Mouse (Mus musculus) lung, embryonic 15.5 days (tissue): ENCODE data around the gene Ift140. TPM values are rescaled to one million over a fixed set of nuclear protein-coding genes. Genes with fewer than 3 reads are reported as not detected.

Experiments used
- ATAC-seq: fragments of 200-750 bp; cut with Nextera tagmentation; 2 replicates; pipeline ENCODE4 v1.8.0; 2017; ENCODE audit warnings: moderate number of reproducible peaks, borderline replicate concordance; ENCODE audit not compliant: low FRiP score, low TSS enrichment; ENCODE audit errors: extremely low read depth
- H3K27ac ChIP-seq: fragments of 300-500 bp; sonication (generic); 2 replicates; pipeline ENCODE4 v1.5.1; 2015; ENCODE audit warnings: moderate library complexity, mild to moderate bottlenecking, inconsistent platforms
- H3K27me3 ChIP-seq: fragments of 300-500 bp; sonication (generic); 2 replicates; pipeline ENCODE4 v1.6.1; 2015; ENCODE audit warnings: inconsistent platforms
- H3K36me3 ChIP-seq: fragments of 300-500 bp; sonication (generic); 2 replicates; pipeline ENCODE4 v1.6.1; 2015; ENCODE audit warnings: inconsistent platforms
- H3K4me1 ChIP-seq: fragments of 300-500 bp; sonication (generic); 2 replicates; pipeline ENCODE4 v1.6.1; 2015; ENCODE audit warnings: inconsistent platforms
- H3K4me2 ChIP-seq: fragments of 300-500 bp; sonication (generic); 2 replicates; pipeline ENCODE4 v1.6.1; 2015; ENCODE audit warnings: inconsistent platforms, mild to moderate bottlenecking, moderate library complexity
- H3K4me3 ChIP-seq: fragments of 300-500 bp; sonication (generic); 2 replicates; pipeline ENCODE4 v1.5.1; 2015; ENCODE audit warnings: mild to moderate bottlenecking, inconsistent platforms
- H3K9ac ChIP-seq: fragments of 300-500 bp; sonication (generic); 2 replicates; pipeline ENCODE4 v1.6.1; 2015; ENCODE audit warnings: inconsistent platforms
- H3K9me3 ChIP-seq: fragments of 300-500 bp; sonication (generic); 2 replicates; pipeline ENCODE4 v1.6.1; 2016; ENCODE audit warnings: inconsistent platforms
- WGBS: fragments of 180-500 bp; shearing (Covaris S2); methylation state at CpG from one replicate; pipeline ENCODE4 v1.1.7; 2015; 5-methylcytosine and 5-hydroxymethylcytosine counted together
- polyA plus RNA-seq: library from polyadenylated mRNA; unstranded; fragments of >200 nt; fragmentation: Nextera tagmentation; extraction: Ambion mirVana; gene quantifications from 2 replicates; pipeline ENCODE4 v1.2.1, GENCODE M21; 2015

Ift140 gene
- polyA plus RNA-seq, 1 experiment from 2014 or later: 17.0 TPM

- Histone ChIP-seq H3K9me3 (no peaks in the 10 kb centered on the region), H3K4me1 (peaks cover 59% of the 10 kb centered on the region), H3K36me3 (no peaks in the 10 kb centered on the region), H3K4me2 (peak overlapping the region; percentile 61), H3K27me3 (no peaks in the 10 kb centered on the region), H3K27ac (peak overlapping the region; percentile 97), H3K9ac (peak overlapping the region; percentile 66), H3K4me3 (peak overlapping the region; percentile 44)
- 63% methylated on average over 13 of the region's 13 CpGs for WGBS
- no peak for ATAC-seq
These were observed 64.3 kb downstream of the Ift140 start for GRCm38 (mm10) chr17:25080210-25080609.

- H3K4me2 ChIP-seq: peak overlapping the region; percentile 61
- peak overlapping the region; percentile 97 for H3K27ac ChIP-seq
- ATAC-seq: 0 out of 2 replicates have a peak, but pooled peaks have one; percentile 9
- no peaks in the 10 kb centered on the region for H3K27me3 ChIP-seq
- no peaks in the 10 kb centered on the region for H3K36me3 ChIP-seq
- H3K9ac ChIP-seq: peak overlapping the region; percentile 66
- peak overlapping the region; percentile 44 for H3K4me3 ChIP-seq
- peaks cover 59% of the 10 kb centered on the region for H3K4me1 ChIP-seq
- H3K9me3 ChIP-seq: no peaks in the 10 kb centered on the region
- WGBS: 39% methylated on average over 11 of the region's 11 CpGs
These were observed 65.1 kb downstream of the Ift140 start for GRCm38 (mm10) chr17:25080960-25081381.

DNA sequence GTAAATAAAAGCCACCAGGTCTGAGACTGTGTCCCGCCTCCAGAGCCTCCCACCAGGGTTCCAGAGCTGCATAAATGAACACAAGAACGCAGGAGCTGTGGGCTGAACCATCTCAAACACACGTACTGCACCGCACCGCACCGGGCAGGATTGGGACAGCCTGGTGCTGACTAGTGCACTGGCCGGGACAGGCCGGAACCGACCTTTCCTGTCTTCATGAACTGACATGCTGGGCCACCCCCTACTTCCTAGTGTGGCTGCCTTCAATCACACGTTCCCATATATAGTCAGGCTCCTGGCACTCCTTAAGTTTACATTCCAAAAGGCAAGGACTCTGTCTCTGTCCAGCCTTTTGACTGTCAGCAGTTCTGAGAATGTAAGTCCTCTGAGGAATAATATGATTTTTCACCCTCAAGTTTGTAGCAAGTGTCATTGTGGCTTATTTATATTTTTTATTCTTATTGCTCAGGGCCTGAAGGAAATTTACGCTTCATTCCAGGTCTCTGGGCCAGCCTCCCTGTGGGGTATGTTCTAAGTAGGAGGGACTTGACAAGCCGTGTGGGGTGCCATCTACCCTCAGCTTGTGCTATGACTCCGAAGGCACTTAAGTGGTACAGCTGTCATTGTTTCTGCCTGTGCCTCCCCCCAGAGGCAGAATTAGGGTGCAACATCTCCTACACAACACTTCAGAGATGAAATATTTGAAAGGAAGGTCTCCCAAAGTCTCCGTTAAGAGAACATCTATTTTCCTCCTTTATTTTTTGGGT lies 66.4 kb downstream of the Ift140 start:
- no peaks in the 10 kb centered on the region for H3K36me3 ChIP-seq
- peak overlapping the region; percentile 97 for H3K27ac ChIP-seq
- H3K4me1 ChIP-seq: peaks cover 50% of the 10 kb centered on the region
- H3K4me3 ChIP-seq: peak overlapping the region; percentile 44; the same call in 1 of the 2 replicates
- H3K4me2 ChIP-seq: peak overlapping the region; percentile 61
- H3K9ac ChIP-seq: no peak overlapping the region
- peak; percentile 83 for ATAC-seq
- WGBS: 30% methylated on average over 14 of the region's 14 CpGs
- H3K27me3 ChIP-seq: no peaks in the 10 kb centered on the region
- no peaks in the 10 kb centered on the region for H3K9me3 ChIP-seq

- Histone ChIP-seq H3K9ac (no peak overlapping the region), H3K4me1 (peaks cover 44% of the 10 kb centered on the region)
- 34% methylated on average over 3 of the region's 3 CpGs for WGBS
These were observed 67.0 kb downstream of the Ift140 start for GRCm38 (mm10) chr17:25082887-25083286.

DNA sequence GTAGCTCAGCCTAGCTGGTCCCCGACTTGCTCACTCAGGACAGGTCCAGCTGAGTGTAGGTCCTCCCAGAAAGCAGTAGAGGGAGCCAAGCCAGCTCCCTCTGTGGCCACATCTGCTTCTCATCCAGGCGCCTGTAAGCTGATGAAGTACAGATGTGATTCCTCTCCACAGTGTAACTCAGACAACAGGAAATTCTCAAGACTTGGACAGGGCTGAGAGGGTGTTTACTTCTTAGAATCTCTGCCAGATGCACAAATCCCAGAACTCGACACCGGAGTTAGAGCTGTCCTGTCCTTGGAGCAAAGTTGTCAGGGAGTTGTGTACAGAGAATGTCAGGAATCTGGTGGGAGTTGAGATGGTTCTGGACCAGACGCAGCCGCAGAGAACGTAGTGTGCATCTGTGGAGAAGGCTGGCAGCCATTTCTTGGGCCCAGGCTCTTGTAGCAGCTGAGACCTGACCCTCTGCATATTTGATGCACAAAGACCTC lies 67.6 kb downstream of the Ift140 start, which contains the start of gene Tmem204:
Tmem204 (minus strand) TSS at position 148 of the 488 bp plus-strand sequence.
- H3K27ac ChIP-seq: peak within 1 kb of the TSS; percentile 97
- peak; percentile 83 for ATAC-seq
- H3K4me2 ChIP-seq: peak within 1 kb of the TSS; percentile 61
- no peaks in the 10 kb centered on the region for H3K36me3 ChIP-seq
- no peaks in the 10 kb centered on the region for H3K9me3 ChIP-seq
- peaks cover 41% of the 10 kb centered on the region for H3K4me1 ChIP-seq
- no peak within 1 kb of the TSS for H3K4me3 ChIP-seq
- WGBS: 19% methylated on average over 7 of the region's 7 CpGs
- H3K27me3 ChIP-seq: no peaks in the 10 kb centered on the region
- no peak within 1 kb of the TSS for H3K9ac ChIP-seq

More at GRCm38 (mm10) chr17:25082887-25083286, 67.0 kb downstream of the Ift140 start:
- no peak for ATAC-seq
- no peaks in the 10 kb centered on the region for H3K9me3 ChIP-seq
- H3K36me3 ChIP-seq: no peaks in the 10 kb centered on the region
- H3K4me3 ChIP-seq: no peak overlapping the region
- H3K27me3 ChIP-seq: no peaks in the 10 kb centered on the region
- H3K27ac ChIP-seq: peak overlapping the region; percentile 97
- H3K4me2 ChIP-seq: peak overlapping the region; percentile 61

- no peaks in the 10 kb centered on the region for H3K36me3 ChIP-seq
- peaks cover 38% of the 10 kb centered on the region for H3K4me1 ChIP-seq
- 72% methylated on average over 13 of the region's 13 CpGs for WGBS
- no peaks in the 10 kb centered on the region for H3K9me3 ChIP-seq
- H3K4me3 ChIP-seq: no peak overlapping the region
- no peak overlapping the region for H3K9ac ChIP-seq
- H3K27ac ChIP-seq: peak overlapping the region; percentile 97
- no peaks in the 10 kb centered on the region for H3K27me3 ChIP-seq
- no peak overlapping the region for H3K4me2 ChIP-seq
- no peak for ATAC-seq
These were observed 69.0 kb downstream of the Ift140 start for GRCm38 (mm10) chr17:25084835-25085385.

DNA sequence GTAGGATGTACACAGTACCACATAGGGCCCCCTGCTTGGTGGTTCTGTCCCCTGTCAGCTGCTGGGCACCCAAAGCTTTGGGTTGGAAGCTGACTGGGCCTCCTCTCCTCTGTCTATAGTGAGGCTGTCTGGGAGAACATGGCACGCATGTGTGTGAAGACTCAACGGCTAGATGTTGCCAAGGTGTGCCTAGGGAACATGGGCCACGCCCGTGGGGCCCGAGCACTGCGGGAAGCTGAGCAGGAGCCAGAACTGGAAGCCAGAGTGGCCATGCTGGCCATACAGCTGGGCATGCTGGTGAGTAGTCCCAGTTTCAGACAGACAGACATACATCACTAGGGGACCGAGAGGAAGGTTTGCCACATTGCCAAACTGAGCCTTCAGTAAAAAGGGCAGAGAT lies 70.8 kb downstream of the Ift140 start:
- H3K4me1 ChIP-seq: peaks cover 32% of the 10 kb centered on the region
- no peak overlapping the region for H3K9ac ChIP-seq
- no peaks in the 10 kb centered on the region for H3K9me3 ChIP-seq
- no peak overlapping the region for H3K4me2 ChIP-seq
- H3K27ac ChIP-seq: no peak overlapping the region
- no peaks in the 10 kb centered on the region for H3K27me3 ChIP-seq
- 76% methylated on average over 7 of the region's 7 CpGs for WGBS
- no peaks in the 10 kb centered on the region for H3K36me3 ChIP-seq
- ATAC-seq: no peak
- no peak overlapping the region for H3K4me3 ChIP-seq

DNA sequence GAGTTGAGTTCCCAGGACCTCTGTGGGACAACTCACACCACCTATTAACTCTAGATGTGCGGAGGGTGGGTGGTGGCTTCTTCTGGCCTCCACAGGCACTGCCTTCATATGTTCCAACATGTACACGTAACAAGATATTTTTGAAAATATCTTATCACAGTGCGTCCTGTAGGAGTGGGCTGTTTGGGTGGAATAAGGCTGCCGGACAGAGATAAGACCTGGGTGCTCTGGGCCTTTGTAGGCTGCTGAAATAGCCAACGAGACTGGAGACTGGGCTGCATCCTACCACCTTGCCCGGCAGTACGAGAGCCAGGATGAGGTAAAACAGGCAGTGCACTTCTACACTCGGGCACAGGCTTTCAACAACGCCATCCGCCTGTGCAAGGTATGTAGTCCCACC lies 73.3 kb downstream of the Ift140 start:
- no peaks in the 10 kb centered on the region for H3K27me3 ChIP-seq
- no peak overlapping the region for H3K4me2 ChIP-seq
- peak; percentile 10; the same call in 1 of the 2 replicates for ATAC-seq
- H3K36me3 ChIP-seq: peaks cover 6% of the 10 kb centered on the region; the same call in 1 of the 2 replicates
- peaks cover 10% of the 10 kb centered on the region for H3K4me1 ChIP-seq
- no peak overlapping the region for H3K9ac ChIP-seq
- H3K9me3 ChIP-seq: no peaks in the 10 kb centered on the region
- 82% methylated on average over 10 of the region's 10 CpGs for WGBS
- H3K4me3 ChIP-seq: no peak overlapping the region
- no peak overlapping the region for H3K27ac ChIP-seq

GRCm38 (mm10) chr17:25090450-25090849 lies 74.6 kb downstream of the Ift140 start:
- WGBS: 91% methylated on average over 10 of the region's 10 CpGs
- no peak overlapping the region for H3K4me3 ChIP-seq
- no peaks in the 10 kb centered on the region for H3K4me1 ChIP-seq
- peaks cover 6% of the 10 kb centered on the region; the same call in 1 of the 2 replicates for H3K36me3 ChIP-seq
- no peak overlapping the region for H3K4me2 ChIP-seq
- no peak overlapping the region for H3K27ac ChIP-seq
- H3K9me3 ChIP-seq: no peaks in the 10 kb centered on the region
- no peaks in the 10 kb centered on the region for H3K27me3 ChIP-seq
- H3K9ac ChIP-seq: no peak overlapping the region
- no peak for ATAC-seq

- Histone ChIP-seq H3K4me1 (no peaks in the 10 kb centered on the region), H3K27me3 (no peaks in the 10 kb centered on the region), H3K27ac (no peak overlapping the region), H3K36me3 (peaks cover 42% of the 10 kb centered on the region), H3K4me3 (no peak overlapping the region), H3K4me2 (no peak overlapping the region), H3K9ac (no peak overlapping the region), H3K9me3 (no peaks in the 10 kb centered on the region)
- WGBS: 83% methylated on average over 2 of the region's 2 CpGs
- ATAC-seq: no peak
These were observed 80.3 kb downstream of the Ift140 start for GRCm38 (mm10) chr17:25096221-25096620.

DNA sequence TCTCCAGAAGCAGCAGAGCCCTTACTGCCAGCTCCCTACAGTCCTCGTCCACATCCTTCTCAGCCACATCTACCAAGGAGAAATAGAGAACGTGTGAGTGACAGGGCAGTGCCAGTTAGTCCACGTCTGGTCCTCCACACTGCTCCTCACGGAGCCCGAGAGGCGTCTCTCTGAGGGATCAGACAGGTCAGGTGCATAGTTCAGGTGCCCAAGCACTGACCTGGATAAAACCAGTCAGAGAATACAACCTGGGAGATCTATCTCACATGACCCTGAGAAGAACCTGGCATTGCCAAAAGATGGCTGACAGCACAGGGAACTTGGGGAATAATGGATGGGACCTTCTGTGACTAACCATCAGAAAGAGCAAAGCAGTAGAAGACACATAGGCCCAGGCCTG lies 84.2 kb downstream of the Ift140 start:
- H3K27me3 ChIP-seq: no peaks in the 10 kb centered on the region
- no peaks in the 10 kb centered on the region for H3K4me1 ChIP-seq
- 89% methylated on average over 6 of the region's 6 CpGs for WGBS
- peaks cover 72% of the 10 kb centered on the region for H3K36me3 ChIP-seq
- no peaks in the 10 kb centered on the region for H3K9me3 ChIP-seq
- no peak for ATAC-seq
- H3K4me3 ChIP-seq: no peak overlapping the region
- H3K4me2 ChIP-seq: no peak overlapping the region
- H3K9ac ChIP-seq: no peak overlapping the region
- H3K27ac ChIP-seq: no peak overlapping the region

- no peak overlapping the region for H3K4me3 ChIP-seq
- no peak overlapping the region for H3K27ac ChIP-seq
- no peak overlapping the region for H3K9ac ChIP-seq
- H3K36me3 ChIP-seq: peaks cover 83% of the 10 kb centered on the region
- H3K27me3 ChIP-seq: no peaks in the 10 kb centered on the region
- H3K4me1 ChIP-seq: no peaks in the 10 kb centered on the region
- 95% methylated on average over 11 of the region's 11 CpGs for WGBS
- no peaks in the 10 kb centered on the region for H3K9me3 ChIP-seq
- H3K4me2 ChIP-seq: no peak overlapping the region
- no peak for ATAC-seq
These were observed 85.5 kb downstream of the Ift140 start for GRCm38 (mm10) chr17:25101338-25101737.
